Mouse (Mus musculus) E14TG2a.4 (cell line): ENCODE data around the gene Notch2.

Experiments used
- CTCF ChIP-seq: conservative IDR thresholded peaks from 2 replicates; pipeline ENCODE4 v1.5.1; 2014; ENCODE audit warnings: low read length
- NANOG ChIP-seq: IDR thresholded peaks from 2 replicates; pipeline ENCODE4 v1.6.1; 2014; ENCODE audit warnings: borderline replicate concordance, low read length, mixed read lengths
- POU5F1 ChIP-seq: IDR thresholded peaks from 2 replicates; pipeline ENCODE4 v1.6.1; 2014; ENCODE audit warnings: low read length, borderline replicate concordance

DNA sequence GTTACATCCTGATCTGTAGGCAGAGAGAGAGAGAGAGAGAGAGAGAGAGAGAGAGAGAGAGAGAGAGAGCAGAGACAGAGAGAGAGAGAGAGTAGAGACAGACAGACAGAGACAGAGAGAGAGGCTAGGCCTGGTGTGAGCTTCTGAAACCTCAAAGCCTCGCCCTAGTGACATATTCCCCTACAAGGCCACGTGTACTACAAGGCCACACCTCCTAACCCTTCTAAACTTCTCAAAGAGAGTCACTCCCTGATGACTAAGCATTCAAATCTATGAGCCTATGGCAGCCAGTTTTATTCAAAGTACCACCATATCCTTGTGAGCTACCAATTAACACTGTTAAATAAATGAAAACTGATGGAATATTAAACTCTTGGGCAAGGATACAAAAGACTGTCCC, 45.7 kb upstream of the Notch2 start:
- TF ChIP-seq CTCF (no peak), NANOG (no peak), POU5F1 (no peak)
